Mouse (Mus musculus) intestine, postnatal 0 days (tissue): ENCODE measurements at regions not wholly inside any gene's neighbourhood (a gene's known extent, or its start where the extent isn't known, plus 50 kb on each side); places are given as distances from the start of the nearest gene placed in this dataset.

Source experiments
- ATAC-seq: fragments of 200-750 bp; cut with Nextera tagmentation; 2 replicates; pipeline ENCODE4 v1.8.0; 2017; ENCODE audit warnings: mild to moderate bottlenecking, moderate TSS enrichment, moderate library complexity
- H3K27ac ChIP-seq: fragments of 300-500 bp; sonication (generic); 2 replicates; pipeline ENCODE4 v1.5.1; 2014; ENCODE audit warnings: mild to moderate bottlenecking, low read depth, low read length, moderate library complexity
- H3K27me3 ChIP-seq: fragments of 300-500 bp; sonication (generic); replicated peaks from 2 replicates; pipeline ENCODE4 v1.6.1; 2014; ENCODE audit warnings: low read length, mixed read lengths; ENCODE audit not compliant: control insufficient read depth, insufficient read depth
- H3K36me3 ChIP-seq: fragments of 300-500 bp; sonication (generic); 2 replicates; pipeline ENCODE4 v1.6.1; 2014; ENCODE audit warnings: mild to moderate bottlenecking, moderate library complexity; ENCODE audit not compliant: control insufficient read depth, insufficient read depth
- H3K4me1 ChIP-seq: fragments of 300-500 bp; sonication (generic); replicated peaks from 2 replicates; pipeline ENCODE4 v1.6.1; 2014; ENCODE audit warnings: antibody characterized with exemption, low read length, mixed read lengths; ENCODE audit not compliant: control insufficient read depth, insufficient read depth
- H3K4me2 ChIP-seq: fragments of 300-500 bp; sonication (generic); replicated peaks from 2 replicates; pipeline ENCODE4 v1.6.1; 2014; ENCODE audit warnings: low read depth, mild to moderate bottlenecking, moderate library complexity
- H3K4me3 ChIP-seq: fragments of 300-500 bp; sonication (generic); 2 replicates; pipeline ENCODE4 v1.5.1; 2014; ENCODE audit warnings: low read depth, low read length
- H3K9ac ChIP-seq: fragments of 300-500 bp; sonication (generic); 2 replicates; pipeline ENCODE4 v1.6.1; 2014; ENCODE audit warnings: mild to moderate bottlenecking, low read depth, low read length
- H3K9me3 ChIP-seq: fragments of 300-500 bp; sonication (generic); 2 replicates; pipeline ENCODE4 v1.6.1; 2016; ENCODE audit warnings: mixed run types; ENCODE audit not compliant: control insufficient read depth
- CTCF ChIP-seq: sonication (generic); IDR thresholded peaks from 2 replicates; pipeline ENCODE4 v1.5.1; 2016; ENCODE audit warnings: low read depth, mild to moderate bottlenecking, control low read depth, antibody characterized with exemption, moderate library complexity
- WGBS: fragments of 180-500 bp; shearing (Covaris S2); extraction: QIAGEN DNeasy Blood & Tissue Kit; methylation state at CpG from one replicate; pipeline ENCODE4 v1.1.7; 2014; 5-methylcytosine and 5-hydroxymethylcytosine counted together

DNA sequence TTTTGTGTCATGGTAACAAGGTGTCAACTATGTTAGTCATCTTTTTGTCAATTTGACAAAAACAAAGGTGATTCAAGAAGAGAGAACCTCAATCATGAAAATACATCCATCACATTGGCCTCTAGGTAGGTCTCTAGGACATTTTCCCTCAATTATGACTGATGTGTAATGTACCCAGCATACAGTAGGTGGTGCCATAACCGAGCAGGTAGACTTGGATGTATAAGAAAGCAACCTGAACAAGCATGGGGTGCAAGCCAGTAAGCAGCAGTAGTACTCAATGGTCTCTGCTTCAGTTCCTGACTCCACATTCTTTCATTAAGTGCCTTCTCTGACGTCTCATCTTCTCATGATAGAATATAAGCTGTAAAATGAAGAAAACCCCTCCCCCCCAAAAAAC, 463.8 kb downstream of the Tmem161b start:
- Histone ChIP-seq H3K9ac (no peak overlapping the region), H3K4me2 (no peak overlapping the region), H3K4me1 (no peaks in the 10 kb centered on the region), H3K36me3 (no peaks in the 10 kb centered on the region), H3K27me3 (no peaks in the 10 kb centered on the region), H3K9me3 (no peaks in the 10 kb centered on the region), H3K27ac (no peak overlapping the region), H3K4me3 (no peak overlapping the region)
- ATAC-seq, result no peak
- TF ChIP-seq CTCF, result no peak
- WGBS, result 37% methylated on average over 2 of the region's 2 CpGs

GRCm38 (mm10) chr13:84693462-84693861, 471.4 kb downstream of the Tmem161b start:
- H3K9ac ChIP-seq, result no peak overlapping the region
- H3K27ac ChIP-seq, result no peak overlapping the region
- no peak for ATAC-seq
- 89% methylated on average over 2 of the region's 2 CpGs for WGBS
- no peaks in the 10 kb centered on the region for H3K27me3 ChIP-seq
- H3K4me1 ChIP-seq, result no peaks in the 10 kb centered on the region
- no peaks in the 10 kb centered on the region for H3K36me3 ChIP-seq
- no peak overlapping the region for H3K4me2 ChIP-seq
- no peaks in the 10 kb centered on the region for H3K9me3 ChIP-seq
- H3K4me3 ChIP-seq, result no peak overlapping the region
- no peak for TF ChIP-seq CTCF

GRCm38 (mm10) chr13:84698472-84699080, 476.5 kb downstream of the Tmem161b start:
- ATAC-seq, result no peak
- Histone ChIP-seq H3K27ac (no peak overlapping the region), H3K9me3 (no peaks in the 10 kb centered on the region), H3K27me3 (no peaks in the 10 kb centered on the region), H3K36me3 (no peaks in the 10 kb centered on the region), H3K4me1 (no peaks in the 10 kb centered on the region), H3K9ac (no peak overlapping the region), H3K4me2 (no peak overlapping the region), H3K4me3 (no peak overlapping the region)
- no peak for TF ChIP-seq CTCF
- WGBS, result 46% methylated on average over 3 of the region's 3 CpGs

GRCm38 (mm10) chr13:84741231-84741630, 448.0 kb upstream of the Ccnh start:
- Histone ChIP-seq H3K4me1 (no peaks in the 10 kb centered on the region), H3K27me3 (no peaks in the 10 kb centered on the region), H3K27ac (no peak overlapping the region), H3K4me3 (no peak overlapping the region), H3K9ac (no peak overlapping the region), H3K9me3 (no peaks in the 10 kb centered on the region), H3K4me2 (no peak overlapping the region), H3K36me3 (no peaks in the 10 kb centered on the region)
- ATAC-seq, result no peak
- 80% methylated on average over 4 of the region's 4 CpGs for WGBS
- no peak for TF ChIP-seq CTCF

DNA sequence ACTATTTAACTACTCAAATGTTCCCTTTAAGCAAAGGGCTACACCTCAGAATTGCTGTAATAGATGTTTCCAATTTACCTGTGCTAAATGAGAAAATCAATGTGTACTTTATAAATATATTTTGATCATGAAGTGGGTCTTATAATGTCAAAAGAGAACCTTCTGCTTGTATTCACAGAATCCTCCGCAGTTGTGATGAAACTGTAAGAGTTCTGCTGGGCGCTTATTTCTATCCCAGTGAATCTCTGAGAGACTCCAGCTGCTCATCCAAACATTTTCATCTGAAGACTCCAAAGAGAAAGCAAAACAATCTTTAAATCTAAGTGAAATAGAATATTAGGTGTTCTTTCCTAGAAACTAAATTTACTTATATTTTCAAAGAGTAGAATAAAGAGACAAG, 440.9 kb upstream of the Ccnh start:
- H3K9me3 ChIP-seq, result no peaks in the 10 kb centered on the region
- 82% methylated on average over 2 of the region's 2 CpGs for WGBS
- no peak for ATAC-seq
- H3K27ac ChIP-seq, result no peak overlapping the region
- no peaks in the 10 kb centered on the region for H3K36me3 ChIP-seq
- no peak overlapping the region for H3K4me3 ChIP-seq
- TF ChIP-seq CTCF, result no peak
- H3K9ac ChIP-seq, result no peak overlapping the region
- no peaks in the 10 kb centered on the region for H3K27me3 ChIP-seq
- no peak overlapping the region for H3K4me2 ChIP-seq
- no peaks in the 10 kb centered on the region for H3K4me1 ChIP-seq

DNA sequence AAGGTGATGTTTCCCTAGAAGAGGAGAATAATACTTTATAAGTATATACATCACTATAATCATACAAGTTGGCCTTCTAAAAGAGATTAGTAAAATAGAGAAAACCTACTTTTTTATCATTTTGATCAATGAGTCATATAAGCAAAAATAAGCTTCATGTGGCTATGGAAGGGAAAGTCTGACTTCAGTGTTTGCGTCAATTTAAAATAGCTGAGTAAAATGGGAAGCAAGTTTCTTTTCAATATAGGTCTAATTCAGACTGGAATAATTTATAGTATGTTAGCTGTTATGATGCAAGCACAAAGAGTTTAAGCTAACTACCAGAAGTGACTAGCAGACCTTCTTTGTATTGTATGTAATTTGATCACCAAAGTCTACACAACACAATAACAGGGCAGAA, 440.0 kb upstream of the Ccnh start:
- 96% methylated on average over 1 of the region's 1 CpGs for WGBS
- Histone ChIP-seq H3K9me3 (no peaks in the 10 kb centered on the region), H3K27me3 (no peaks in the 10 kb centered on the region), H3K4me2 (no peak overlapping the region), H3K4me3 (no peak overlapping the region), H3K9ac (no peak overlapping the region), H3K27ac (no peak overlapping the region), H3K4me1 (no peaks in the 10 kb centered on the region), H3K36me3 (no peaks in the 10 kb centered on the region)
- ATAC-seq, result no peak
- TF ChIP-seq CTCF, result no peak

- TF ChIP-seq CTCF, result no peak
- H3K4me2 ChIP-seq, result no peak overlapping the region
- no peak overlapping the region for H3K27ac ChIP-seq
- no peaks in the 10 kb centered on the region for H3K36me3 ChIP-seq
- WGBS, result 81% methylated on average over 2 of the region's 2 CpGs
- H3K4me1 ChIP-seq, result no peaks in the 10 kb centered on the region
- H3K27me3 ChIP-seq, result no peaks in the 10 kb centered on the region
- H3K9ac ChIP-seq, result no peak overlapping the region
- H3K9me3 ChIP-seq, result no peaks in the 10 kb centered on the region
- ATAC-seq, result no peak
- H3K4me3 ChIP-seq, result no peak overlapping the region
Observed at GRCm38 (mm10) chr13:84750136-84750535, 439.1 kb upstream of the Ccnh start.
